Mouse (Mus musculus): ENCODE measurements around the gene Bckdha. TPM values are rescaled to one million over a fixed set of nuclear protein-coding genes. Genes with fewer than 3 reads are reported as not detected.
A peak's percentile ranks its signal among the peaks of the same experiment; 100 is the strongest.

Gene Bckdha
- total and polyA plus RNA-seq, 2 experiments = 273 to 521 TPM

- Histone ChIP-seq H3K27ac (replicated peaks; ENCODE audit: insufficient read depth, low read depth, low read length) (peak overlapping the region; percentile 98), H3K9ac (ENCODE audit: low read depth, low read length) (peak overlapping the region; percentile 84), H3K4me3 (ENCODE audit: insufficient read depth, low read depth, low read length) (peak overlapping the region; percentile 77), H3K27me3 (ENCODE audit: control insufficient read depth, insufficient read depth, low read length) (no peaks in the 10 kb centered on the region), H3K36me3 (ENCODE audit: control insufficient read depth, insufficient read depth, low read length) (peaks cover 3% of the 10 kb centered on the region; the same call in 1 of the 2 replicates), H3K79me2 (ENCODE audit: control insufficient read depth, insufficient read depth, low read length) (peaks cover 22% of the 10 kb centered on the region; the same call in 1 of the 2 replicates), H3K4me1 (ENCODE audit: control insufficient read depth, insufficient read depth, low read length) (peaks cover 11% of the 10 kb centered on the region)
- DNase-seq (ENCODE audit: extremely low read depth, low read depth, low spot score) = peak; percentile 90
- no peak for TF ChIP-seq CTCF (IDR thresholded peaks at IDR 0.05; ENCODE audit: low read depth, low read length)
- TF ChIP-seq POLR2A (IDR thresholded peaks at IDR 0.05; ENCODE audit: extremely low read depth, insufficient read depth, low read length) = no peak
- 7% methylated on average over 10 of the region's 10 CpGs for WGBS
Observed at GRCm38 (mm10) chr7:25657785-25658184, 996 bp downstream of the Bckdha start.

DNA sequence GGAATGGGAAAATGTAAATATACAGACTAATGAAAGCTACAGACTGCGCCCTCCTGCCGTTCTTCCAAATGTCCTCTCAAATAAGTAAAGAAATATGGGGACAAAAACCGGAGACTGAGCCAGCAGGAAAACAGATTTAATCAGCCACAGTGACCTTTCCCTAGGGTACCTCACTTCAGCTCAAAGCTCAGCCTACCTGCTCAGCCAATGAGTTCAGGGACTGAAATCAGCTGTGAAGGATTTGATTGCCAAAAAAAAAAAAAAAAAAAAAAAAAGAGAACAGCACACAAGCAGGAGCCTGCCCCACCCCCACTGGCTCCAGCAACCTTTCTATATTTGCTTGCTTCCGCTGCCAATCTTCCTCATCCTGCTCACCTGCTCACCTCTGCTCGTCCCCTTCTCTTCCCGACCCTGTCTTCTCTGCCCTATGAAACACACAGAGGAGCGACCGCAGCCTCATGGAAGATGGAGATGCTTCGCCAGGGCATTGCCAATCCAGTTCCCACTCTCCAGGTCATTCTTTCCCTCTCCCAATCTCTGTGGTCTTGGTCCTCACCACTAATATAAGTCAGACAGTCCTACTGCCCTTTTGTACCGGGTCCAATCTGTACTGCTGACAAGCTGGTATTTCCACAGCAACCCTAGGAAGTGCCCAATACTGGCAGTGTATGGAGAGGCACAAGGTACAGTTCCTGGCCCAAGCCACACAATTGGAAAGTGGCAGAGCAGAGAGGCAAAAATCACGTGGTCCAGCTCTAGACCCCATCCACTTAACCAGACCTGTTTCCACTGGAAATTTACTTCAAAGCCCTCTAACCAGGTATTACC is 3.0 kb downstream of the Bckdha start:
- Histone ChIP-seq H3K9ac (ENCODE audit: low read depth, low read length) (peak overlapping the region; percentile 75), H3K4me1 (ENCODE audit: control insufficient read depth, insufficient read depth, low read length) (peaks cover 21% of the 10 kb centered on the region), H3K27ac (replicated peaks; ENCODE audit: insufficient read depth, low read depth, low read length) (peak overlapping the region; percentile 98), H3K36me3 (ENCODE audit: control insufficient read depth, insufficient read depth, low read length) (no peaks in the 10 kb centered on the region), H3K4me3 (ENCODE audit: insufficient read depth, low read depth, low read length) (peak overlapping the region; percentile 56), H3K27me3 (ENCODE audit: control insufficient read depth, insufficient read depth, low read length) (no peaks in the 10 kb centered on the region), H3K79me2 (ENCODE audit: control insufficient read depth, insufficient read depth, low read length) (peaks cover 31% of the 10 kb centered on the region; the same call in 1 of the 2 replicates)
- 26% methylated on average over 11 of the region's 11 CpGs for WGBS
- TF ChIP-seq CTCF (IDR thresholded peaks at IDR 0.05; ENCODE audit: low read depth, low read length) = no peak
- TF ChIP-seq POLR2A (IDR thresholded peaks at IDR 0.05; ENCODE audit: extremely low read depth, insufficient read depth, low read length) = 0 out of 2 replicates have a peak, but pooled peaks have one; percentile 1
- DNase-seq (ENCODE audit: extremely low read depth, low read depth, low spot score) = peak; percentile 98

DNA sequence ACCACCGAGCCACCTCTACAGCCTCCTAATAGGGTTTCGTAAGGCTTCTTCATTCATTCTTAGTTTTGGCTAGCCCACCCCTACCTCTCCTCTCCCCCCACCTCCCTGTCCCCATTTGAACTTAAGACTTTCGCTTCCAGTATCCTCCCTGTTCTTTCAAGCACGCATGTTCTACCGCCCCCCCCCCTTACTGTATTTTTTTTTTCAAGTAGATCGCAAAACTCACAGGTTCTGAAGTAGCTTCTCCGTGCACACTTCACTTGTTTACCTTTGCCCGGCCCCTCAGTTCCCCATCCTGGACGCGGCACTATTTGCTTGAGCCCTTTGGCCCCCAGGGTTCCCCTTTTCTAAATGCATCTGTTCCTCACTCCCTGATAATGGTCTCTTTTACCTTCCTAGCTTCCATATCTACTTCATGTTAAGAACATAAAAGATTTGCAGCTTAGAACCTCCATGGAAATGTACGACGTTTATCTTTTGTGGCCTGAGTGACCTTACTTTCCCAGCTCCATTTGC is 6.5 kb downstream of the Bckdha start:
- Histone ChIP-seq H3K27ac (replicated peaks; ENCODE audit: insufficient read depth, low read depth, low read length) (no peak overlapping the region), H3K4me1 (ENCODE audit: control insufficient read depth, insufficient read depth, low read length) (peaks cover 37% of the 10 kb centered on the region), H3K4me3 (ENCODE audit: insufficient read depth, low read depth, low read length) (no peak overlapping the region), H3K9ac (ENCODE audit: low read depth, low read length) (no peak overlapping the region), H3K36me3 (ENCODE audit: control insufficient read depth, insufficient read depth, low read length) (no peaks in the 10 kb centered on the region), H3K27me3 (ENCODE audit: control insufficient read depth, insufficient read depth, low read length) (no peaks in the 10 kb centered on the region), H3K79me2 (ENCODE audit: control insufficient read depth, insufficient read depth, low read length) (peaks cover 45% of the 10 kb centered on the region; the same call in 1 of the 2 replicates)
- 70% methylated on average over 12 of the region's 12 CpGs for WGBS
- TF ChIP-seq POLR2A (IDR thresholded peaks at IDR 0.05; ENCODE audit: extremely low read depth, insufficient read depth, low read length) (no peak), CTCF (IDR thresholded peaks at IDR 0.05; ENCODE audit: low read depth, low read length) (no peak)
- no peak for DNase-seq (ENCODE audit: extremely low read depth, low read depth, low spot score)

- WGBS = 88% methylated on average over 8 of the region's 8 CpGs
- TF ChIP-seq POLR2A (IDR thresholded peaks at IDR 0.05; ENCODE audit: extremely low read depth, insufficient read depth, low read length) = no peak
- TF ChIP-seq CTCF (IDR thresholded peaks at IDR 0.05; ENCODE audit: low read depth, low read length) = 0 out of 2 replicates have a peak, but pooled peaks have one; percentile 13
- no peak overlapping the region for H3K4me3 ChIP-seq (ENCODE audit: insufficient read depth, low read depth, low read length)
Observed at GRCm38 (mm10) chr7:25651281-25651680, 7.5 kb downstream of the Bckdha start.

DNA sequence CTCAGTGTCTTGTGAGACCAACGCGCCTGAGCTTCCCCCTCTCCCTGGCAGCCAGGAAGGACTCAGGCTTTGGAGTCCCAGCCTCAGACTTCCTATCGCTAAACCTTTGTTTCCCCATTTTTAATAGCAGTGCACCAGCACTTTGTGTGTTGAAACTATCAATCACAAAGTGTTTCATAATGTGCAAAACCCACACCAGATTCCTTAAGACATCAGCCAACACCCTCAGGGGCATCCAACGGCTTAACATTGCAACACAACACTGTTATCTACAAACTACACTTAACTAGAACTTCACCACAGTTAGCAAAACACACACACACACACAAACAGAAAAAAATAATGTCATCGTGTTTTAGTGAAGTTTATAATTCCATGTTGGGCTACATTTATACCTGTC is 8.9 kb downstream of the Bckdha start:
- Histone ChIP-seq H3K79me2 (ENCODE audit: control insufficient read depth, insufficient read depth, low read length) (peaks cover 49% of the 10 kb centered on the region), H3K36me3 (ENCODE audit: control insufficient read depth, insufficient read depth, low read length) (peaks cover 3% of the 10 kb centered on the region; the same call in 1 of the 2 replicates), H3K4me3 (ENCODE audit: insufficient read depth, low read depth, low read length) (no peak overlapping the region), H3K27me3 (ENCODE audit: control insufficient read depth, insufficient read depth, low read length) (no peaks in the 10 kb centered on the region), H3K27ac (replicated peaks; ENCODE audit: insufficient read depth, low read depth, low read length) (peak overlapping the region; percentile 68), H3K4me1 (ENCODE audit: control insufficient read depth, insufficient read depth, low read length) (peaks cover 30% of the 10 kb centered on the region), H3K9ac (ENCODE audit: low read depth, low read length) (no peak overlapping the region)
- DNase-seq (ENCODE audit: extremely low read depth, low read depth, low spot score) = peak; percentile 72
- TF ChIP-seq POLR2A (IDR thresholded peaks at IDR 0.05; ENCODE audit: extremely low read depth, insufficient read depth, low read length) (no peak), CTCF (IDR thresholded peaks at IDR 0.05; ENCODE audit: low read depth, low read length) (no peak)
- WGBS = 22% methylated on average over 5 of the region's 5 CpGs

More at GRCm38 (mm10) chr7:25651281-25651680, 7.5 kb downstream of the Bckdha start:
- Histone ChIP-seq H3K79me2 (ENCODE audit: control insufficient read depth, insufficient read depth, low read length) (peaks cover 44% of the 10 kb centered on the region), H3K36me3 (ENCODE audit: control insufficient read depth, insufficient read depth, low read length) (no peaks in the 10 kb centered on the region), H3K4me1 (ENCODE audit: control insufficient read depth, insufficient read depth, low read length) (peaks cover 33% of the 10 kb centered on the region), H3K27me3 (ENCODE audit: control insufficient read depth, insufficient read depth, low read length) (no peaks in the 10 kb centered on the region), H3K9ac (ENCODE audit: low read depth, low read length) (no peak overlapping the region), H3K27ac (replicated peaks; ENCODE audit: insufficient read depth, low read depth, low read length) (no peak overlapping the region)
- peak; percentile 21 for DNase-seq (ENCODE audit: extremely low read depth, low read depth, low spot score)

All from liver, adult 2 months (tissue).